Mouse (Mus musculus): ENCODE measurements at regions not wholly inside any gene's neighbourhood (a gene's known extent, or its start where the extent isn't known, plus 50 kb on each side); places are given as distances from the start of the nearest gene placed in this dataset.

DNA sequence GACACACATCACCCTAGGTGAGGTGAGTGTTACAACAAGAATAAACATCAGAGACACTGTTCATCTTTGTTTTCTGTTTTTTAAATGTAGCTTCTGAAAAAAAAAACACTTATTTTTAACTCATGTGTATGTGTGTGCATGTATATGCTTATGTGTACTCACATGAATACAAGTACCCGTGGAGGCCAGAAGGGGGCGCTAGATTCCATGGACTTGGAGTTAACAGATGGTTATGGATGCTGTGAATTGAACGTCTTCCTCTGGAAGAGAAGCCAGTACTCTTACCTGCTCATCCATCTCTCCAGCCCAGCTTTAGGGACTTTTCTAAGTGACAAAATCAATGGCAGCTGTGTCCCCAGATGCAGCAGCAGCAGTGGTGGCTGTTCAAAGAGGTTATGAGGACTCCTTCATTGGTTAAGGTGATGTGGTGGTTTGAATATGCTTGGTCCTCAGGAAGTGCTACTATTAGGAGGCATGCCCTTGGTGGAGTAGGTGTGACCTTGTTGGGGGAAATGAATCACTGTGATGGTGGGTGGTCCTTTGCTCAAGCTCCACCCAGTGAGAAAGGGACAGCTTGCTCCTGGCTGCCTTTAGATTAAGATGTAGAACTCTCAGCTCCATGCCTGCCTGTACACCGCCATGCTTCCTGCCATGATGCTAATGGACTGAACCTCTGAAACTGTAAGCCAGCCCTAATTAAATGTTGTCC is 56.1 kb upstream of the Tmem132d start:
- intact Hi-C loops (cut with DNase I), result no loop called here
- DNase-seq (ENCODE audit: extremely low spot score in 1 of 2, low spot score in 2 of 2), result no peak

DNA sequence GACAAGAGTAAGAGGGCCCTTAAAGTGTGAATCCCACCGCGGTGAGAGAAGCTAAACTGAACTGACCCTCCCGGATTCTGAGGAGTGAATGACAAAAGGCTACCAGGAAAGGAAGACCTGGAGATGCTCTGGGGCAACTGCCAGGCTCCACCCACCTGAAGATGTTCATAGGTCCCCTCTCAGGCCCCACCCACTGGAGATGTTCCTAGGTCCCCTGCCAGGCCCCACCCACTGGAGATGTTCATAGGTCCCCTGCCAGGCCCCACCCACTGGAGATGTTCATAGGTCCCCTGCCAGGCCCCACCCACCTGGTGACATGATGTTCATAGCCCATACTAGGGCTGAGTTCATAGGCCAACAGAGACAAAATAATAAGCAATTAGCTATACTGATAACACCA is 54.5 kb upstream of the Tmem132d start:
- DNase-seq (ENCODE audit: extremely low spot score in 1 of 2, low spot score in 2 of 2), result no peak
- intact Hi-C loops (cut with DNase I), result no loop called here

- no peak for DNase-seq (ENCODE audit: extremely low spot score in 1 of 2, low spot score in 2 of 2)
- intact Hi-C loops (cut with DNase I), result no loop called here
Measured at GRCm38 (mm10) chr5:128484116-128484515, 51.2 kb upstream of the Tmem132d start.

DNA sequence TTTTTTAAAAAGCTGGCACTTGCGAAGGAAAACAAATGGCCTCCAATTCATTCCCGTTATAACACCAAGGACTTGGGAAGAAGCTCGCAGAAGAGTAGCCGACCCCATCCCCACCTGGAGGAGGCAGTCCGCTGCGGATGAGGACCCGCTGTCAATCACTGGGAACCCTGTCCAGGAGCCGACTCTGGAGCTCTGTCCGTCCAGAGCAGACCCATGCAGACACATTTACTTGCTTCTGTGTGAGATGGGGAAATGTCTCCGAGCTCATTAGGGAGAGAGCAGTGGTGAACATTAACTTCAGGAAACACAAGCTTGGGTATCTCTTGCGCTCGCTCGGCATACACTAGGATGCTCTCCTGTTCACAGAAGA is 50.5 kb upstream of the Tmem132d start:
- intact Hi-C loops (cut with DNase I), result no loop called here
- DNase-seq (ENCODE audit: extremely low spot score in 1 of 2, low spot score in 2 of 2), result no peak

GRCm38 (mm10) chr5:128482617-128483440 is 50.0 kb upstream of the Tmem132d start:
- intact Hi-C loops (cut with DNase I), result no loop called here
- DNase-seq (ENCODE audit: extremely low spot score in 1 of 2, low spot score in 2 of 2), result no peak
